Mouse (Mus musculus) ovary, adult 2 months (tissue): ENCODE measurements around the gene Ric8a. TPM values are rescaled to one million over a fixed set of nuclear protein-coding genes. Genes with fewer than 3 reads are reported as not detected.

Experiments used
- polyA plus RNA-seq: library from polyadenylated mRNA; depleted of rRNA; stranded (reverse); fragments of >200 nt; gene quantifications from 2 replicates; pipeline ENCODE4 v1.2.3, GENCODE M21; 2012; rRNA removed

Ric8a gene
- polyA plus RNA-seq, result 136 and 146 TPM in 2 replicates

GRCm38 (mm10) chr7:140856785-140857549 lies at the start of gene Ric8a:
Gene Ric8a, plus strand, starts transcription at chr7:140856957.

GRCm38 (mm10) chr7:140821653-140822329 lies 35.0 kb upstream of the Ric8a start, which contains the start of gene Zfp941:
Gene Zfp941, minus strand, starts transcription at chr7:140822178.

GRCm38 (mm10) chr7:140834968-140835757 lies 21.6 kb upstream of the Ric8a start, which contains the start of gene Urah:
Gene Urah, plus strand, starts transcription at chr7:140835018.

GRCm38 (mm10) chr7:140844905-140845665 lies 11.7 kb upstream of the Ric8a start, which contains the start of gene Scgb1c1:
Gene Scgb1c1, plus strand, starts transcription at chr7:140845547.

GRCm38 (mm10) chr7:140847755-140848580 lies 8.8 kb upstream of the Ric8a start, which contains the start of gene Odf3:
Gene Odf3, plus strand, starts transcription at chr7:140847805.

GRCm38 (mm10) chr7:140855860-140856784 lies 635 bp upstream of the Ric8a start, which contains the start of gene Gm45785:
Gene Gm45785, minus strand, starts transcription at chr7:140856331.

GRCm38 (mm10) chr7:140857550-140858505 lies 1.1 kb downstream of the Ric8a start, which contains the start of gene Bet1l:
Gene Bet1l, minus strand, starts transcription at chr7:140857577.

GRCm38 (mm10) chr7:140881696-140882468 lies 25.1 kb downstream of the Ric8a start, which contains the start of the genes Psmd13 and Sirt3:
Gene Psmd13, plus strand, starts transcription at chr7:140881968.
Gene Sirt3, minus strand, starts transcription at chr7:140882309.

GRCm38 (mm10) chr7:140900220-140900619 lies 43.5 kb downstream of the Ric8a start, which contains the start of gene Cox8b:
Gene Cox8b, minus strand, starts transcription at chr7:140900446.

Other genes with a start within 250 kb of the Ric8a start
- gene Olfr61, start 228.0 kb upstream of the Ric8a start, polyA plus RNA-seq, result not detected in 2 replicates
- gene Olfr53, start 210.5 kb upstream of the Ric8a start, polyA plus RNA-seq, result not detected in 2 replicates
- not detected in 2 replicates for gene Olfr539, start 197.0 kb upstream of the Ric8a start, polyA plus RNA-seq
- gene Olfr45, start 175.0 kb upstream of the Ric8a start, polyA plus RNA-seq, result not detected in 2 replicates
- gene Olfr541, start 159.7 kb upstream of the Ric8a start, polyA plus RNA-seq, result not detected in 2 replicates
- 8.3 and 9.5 TPM in 2 replicates for gene Cyp2e1, start 93.2 kb upstream of the Ric8a start, polyA plus RNA-seq
- gene Syce1, start 69.1 kb upstream of the Ric8a start, polyA plus RNA-seq, result 0.14 and 0.26 TPM in 2 replicates
- 0.12 and 0.23 TPM in 2 replicates for gene Zfp941, start 34.8 kb upstream of the Ric8a start, polyA plus RNA-seq
- gene Urah, start 21.9 kb upstream of the Ric8a start, polyA plus RNA-seq, result 22.0 and 24.3 TPM in 2 replicates
- gene Scgb1c1, start 11.4 kb upstream of the Ric8a start, polyA plus RNA-seq, result 5.0 and 5.1 TPM in 2 replicates
- gene Odf3, start 9.2 kb upstream of the Ric8a start, polyA plus RNA-seq, result 0.28 and 0.41 TPM in 2 replicates
- gene Gm45785, start 626 bp upstream of the Ric8a start, polyA plus RNA-seq, result not detected in 2 replicates
- gene Bet1l, start 620 bp downstream of the Ric8a start, polyA plus RNA-seq, result 27.1 and 32.9 TPM in 2 replicates
- 62.6 and 66.1 TPM in 2 replicates for gene Psmd13, start 25.0 kb downstream of the Ric8a start, polyA plus RNA-seq
- 31.6 and 44.1 TPM in 2 replicates for gene Sirt3, start 25.4 kb downstream of the Ric8a start, polyA plus RNA-seq
- gene Cox8b, start 43.5 kb downstream of the Ric8a start, polyA plus RNA-seq, result 4.1 and 5.5 TPM in 2 replicates
- 1.4 and 1.6 TPM in 2 replicates for gene Nlrp6, start 63.9 kb downstream of the Ric8a start, polyA plus RNA-seq
- 61.1 and 72.6 TPM in 2 replicates for gene Pgghg, start 84.4 kb downstream of the Ric8a start, polyA plus RNA-seq
- 2.4 and 4.1 TPM in 2 replicates for gene Ifitm5, start 93.3 kb downstream of the Ric8a start, polyA plus RNA-seq
- 0.60 TPM in 1 of 2 replicates, not detected in the other for gene Gm45717, start 99.0 kb downstream of the Ric8a start, polyA plus RNA-seq
- gene Ifitm2, start 99.0 kb downstream of the Ric8a start, polyA plus RNA-seq, result 1,395 and 2,043 TPM in 2 replicates
- 658 and 1,418 TPM in 2 replicates for gene Ifitm1, start 110.3 kb downstream of the Ric8a start, polyA plus RNA-seq
- gene Ifitm3, start 153.8 kb downstream of the Ric8a start, polyA plus RNA-seq, result 378 and 768 TPM in 2 replicates
- gene Ifitm6, start 161.0 kb downstream of the Ric8a start, polyA plus RNA-seq, result 5.8 and 9.8 TPM in 2 replicates
- not detected in 2 replicates for gene Gm17387, start 172.2 kb downstream of the Ric8a start, polyA plus RNA-seq
- 3.2 and 3.5 TPM in 2 replicates for gene B4galnt4, start 204.1 kb downstream of the Ric8a start, polyA plus RNA-seq
- gene Pkp3, start 221.3 kb downstream of the Ric8a start, polyA plus RNA-seq, result 13.5 and 14.9 TPM in 2 replicates
- 11.4 and 12.8 TPM in 2 replicates for gene Sigirr, start 243.6 kb downstream of the Ric8a start, polyA plus RNA-seq